Mouse (Mus musculus) forebrain, postnatal 0 days (tissue): ENCODE results near the gene Abcf1. TPM values are rescaled to one million over a fixed set of nuclear protein-coding genes. Genes with fewer than 3 reads are reported as not detected.
"Not testable (repeated sequence)": the region's sequence is repeated elsewhere in the genome, so short reads cannot be mapped to it uniquely, and the experiment has no call there.

Experiments used
- ATAC-seq: fragments of 200-750 bp; cut with Nextera tagmentation; 2 replicates; pipeline ENCODE4 v1.8.0; 2017; ENCODE audit warnings: mild to moderate bottlenecking, moderate library complexity
- DNase-seq: peaks from one replicate; pipeline ENCODE4 v3.0.0-alpha.2; 2015
- H3K27ac ChIP-seq: fragments of 300-500 bp; sonication (generic); 2 replicates; pipeline ENCODE4 v1.5.1; 2014; ENCODE audit warnings: low read depth, mild to moderate bottlenecking, antibody characterized with exemption, low read length, moderate library complexity, mixed read lengths
- H3K27me3 ChIP-seq: fragments of 300-500 bp; sonication (generic); 2 replicates; pipeline ENCODE4 v1.6.1; 2014; ENCODE audit warnings: mild to moderate bottlenecking, low read length, mixed read lengths; ENCODE audit not compliant: insufficient read depth
- H3K36me3 ChIP-seq: fragments of 300-500 bp; sonication (generic); 2 replicates; pipeline ENCODE4 v1.6.1; 2014; ENCODE audit warnings: mild to moderate bottlenecking, moderate library complexity; ENCODE audit not compliant: insufficient read depth
- H3K4me1 ChIP-seq: fragments of 300-500 bp; sonication (generic); 2 replicates; pipeline ENCODE4 v1.6.1; 2014; ENCODE audit warnings: antibody characterized with exemption; ENCODE audit not compliant: insufficient read depth
- H3K4me2 ChIP-seq: fragments of 300-500 bp; sonication (generic); 2 replicates; pipeline ENCODE4 v1.6.1; 2014; ENCODE audit warnings: low read depth, mild to moderate bottlenecking, moderate library complexity
- H3K4me3 ChIP-seq: fragments of 300-500 bp; sonication (generic); 2 replicates; pipeline ENCODE4 v1.5.1; 2014; ENCODE audit warnings: low read depth, low read length, mixed read lengths
- H3K9ac ChIP-seq: fragments of 300-500 bp; sonication (generic); 2 replicates; pipeline ENCODE4 v1.6.1; 2014; ENCODE audit warnings: mild to moderate bottlenecking
- H3K9me3 ChIP-seq: fragments of 300-500 bp; sonication (generic); 2 replicates; pipeline ENCODE4 v1.6.1; 2016; ENCODE audit warnings: low read length
- CTCF ChIP-seq: sonication (generic); IDR thresholded peaks from 2 replicates; pipeline ENCODE4 v1.5.1; 2016; ENCODE audit warnings: antibody characterized with exemption, control low read depth, low read depth
- WGBS: fragments of 180-500 bp; shearing (Covaris S2); extraction: QIAGEN DNeasy Blood & Tissue Kit; methylation state at CpG from one replicate; pipeline ENCODE4 v1.1.7; 2014; 5-methylcytosine and 5-hydroxymethylcytosine counted together
- polyA plus RNA-seq: library from polyadenylated mRNA; unstranded; fragments of >200 nt; fragmentation: Nextera tagmentation; extraction: Ambion mirVana; gene quantifications from 2 replicates; pipeline ENCODE4 v1.2.1, GENCODE M21; 2015
- total RNA-seq: library from RNA; depleted of rRNA; stranded (reverse); fragments of >200 nt; gene quantifications from 2 replicates; pipeline ENCODE4 v1.2.3, GENCODE M21; 2014

Abcf1 gene
- total and polyA plus RNA-seq, 2 experiments from 2014 or later = 60.4 to 101 TPM

- H3K4me3 ChIP-seq = no peak overlapping the region
- H3K36me3 ChIP-seq = peaks cover 38% of the 10 kb centered on the region
- H3K27ac ChIP-seq = no peak overlapping the region
- H3K9me3 ChIP-seq = no peaks in the 10 kb centered on the region
- no peaks in the 10 kb centered on the region for H3K4me1 ChIP-seq
- no peak overlapping the region for H3K9ac ChIP-seq
- no peaks in the 10 kb centered on the region for H3K27me3 ChIP-seq
- no peak for TF ChIP-seq CTCF
- WGBS = 81% methylated on average over 8 of the region's 8 CpGs
- DNase-seq (no peak), ATAC-seq (no peak)
- no peak overlapping the region for H3K4me2 ChIP-seq
Observed at GRCm38 (mm10) chr17:35954665-35955064, 14.9 kb downstream of the Abcf1 start.

GRCm38 (mm10) chr17:35952559-35952958 is 17.0 kb downstream of the Abcf1 start:
- H3K27me3 ChIP-seq, H3K4me3 ChIP-seq, H3K9me3 ChIP-seq, H3K27ac ChIP-seq, H3K4me2 ChIP-seq, H3K9ac ChIP-seq, H3K4me1 ChIP-seq, DNase-seq: not testable (repeated sequence)
- peak; percentile 28; the same call in 1 of the 2 replicates for ATAC-seq
- 73% methylated on average over 2 of the region's 3 CpGs for WGBS
- peaks cover 17% of the 10 kb centered on the region for H3K36me3 ChIP-seq

GRCm38 (mm10) chr17:35950946-35951345 is 18.6 kb downstream of the Abcf1 start:
- H3K36me3 ChIP-seq, H3K27ac ChIP-seq, DNase-seq, H3K4me3 ChIP-seq, H3K27me3 ChIP-seq, H3K9ac ChIP-seq, H3K4me2 ChIP-seq, H3K4me1 ChIP-seq, H3K9me3 ChIP-seq, ATAC-seq: not testable (repeated sequence)

GRCm38 (mm10) chr17:35939941-35940340 is 29.6 kb downstream of the Abcf1 start:
- H3K4me2 ChIP-seq = no peak overlapping the region
- 53% methylated on average over 1 of the region's 1 CpGs for WGBS
- no peaks in the 10 kb centered on the region for H3K9me3 ChIP-seq
- H3K4me3 ChIP-seq = no peak overlapping the region
- DNase-seq (no peak), ATAC-seq (no peak)
- H3K9ac ChIP-seq = no peak overlapping the region
- H3K27me3 ChIP-seq = no peaks in the 10 kb centered on the region
- TF ChIP-seq CTCF = no peak
- H3K27ac ChIP-seq = no peak overlapping the region
- no peaks in the 10 kb centered on the region for H3K4me1 ChIP-seq
- H3K36me3 ChIP-seq = no peaks in the 10 kb centered on the region

- no peak for DNase-seq
- no peak overlapping the region for H3K4me3 ChIP-seq
- H3K4me1 ChIP-seq = no peaks in the 10 kb centered on the region
- no peaks in the 10 kb centered on the region for H3K9me3 ChIP-seq
- H3K27ac ChIP-seq = no peak overlapping the region
- no peak overlapping the region for H3K4me2 ChIP-seq
- no peak for TF ChIP-seq CTCF
- H3K36me3 ChIP-seq = no peaks in the 10 kb centered on the region
- WGBS = 62% methylated on average over 2 of the region's 2 CpGs
- no peak overlapping the region for H3K9ac ChIP-seq
- no peak for ATAC-seq
- no peaks in the 10 kb centered on the region for H3K27me3 ChIP-seq
Observed at GRCm38 (mm10) chr17:35939108-35939507, 30.5 kb downstream of the Abcf1 start.

- H3K9me3 ChIP-seq = no peaks in the 10 kb centered on the region
- ATAC-seq = peak; percentile 67; the same call in 1 of the 2 replicates
- 43% methylated on average over 2 of the region's 2 CpGs for WGBS
Observed at GRCm38 (mm10) chr17:35937700-35938348, 31.7 kb downstream of the Abcf1 start.

GRCm38 (mm10) chr17:35935763-35936162 is 33.8 kb downstream of the Abcf1 start:
- not testable (repeated sequence) for ATAC-seq, H3K4me2 ChIP-seq, H3K4me1 ChIP-seq, H3K9me3 ChIP-seq, H3K4me3 ChIP-seq, H3K36me3 ChIP-seq, H3K27ac ChIP-seq, H3K9ac ChIP-seq, DNase-seq, H3K27me3 ChIP-seq
- 92% methylated on average over 14 of the region's 14 CpGs for WGBS

More at GRCm38 (mm10) chr17:35937700-35938348, 31.7 kb downstream of the Abcf1 start:
- Histone ChIP-seq H3K4me2 (no peak overlapping the region), H3K4me1 (no peaks in the 10 kb centered on the region), H3K27ac (no peak overlapping the region), H3K27me3 (no peaks in the 10 kb centered on the region), H3K9ac (no peak overlapping the region), H3K36me3 (no peaks in the 10 kb centered on the region), H3K4me3 (no peak overlapping the region)
- peak; percentile 84 for TF ChIP-seq CTCF
- DNase-seq = peak; percentile 70

- no peaks in the 10 kb centered on the region for H3K9me3 ChIP-seq
- H3K36me3 ChIP-seq = peaks cover 39% of the 10 kb centered on the region
- no peaks in the 10 kb centered on the region for H3K4me1 ChIP-seq
- no peak overlapping the region for H3K4me3 ChIP-seq
- no peak overlapping the region for H3K27ac ChIP-seq
- no peaks in the 10 kb centered on the region for H3K27me3 ChIP-seq
- ATAC-seq (no peak), DNase-seq (no peak)
- TF ChIP-seq CTCF = no peak
- no peak overlapping the region for H3K9ac ChIP-seq
- WGBS = 89% methylated on average over 4 of the region's 4 CpGs
- H3K4me2 ChIP-seq = no peak overlapping the region
Observed at GRCm38 (mm10) chr17:35932608-35933007, 37.0 kb downstream of the Abcf1 start.
